Mouse (Mus musculus): ENCODE results near the gene Cmtm7.

Cmtm7 gene

GRCm38 (mm10) chr9:114767030-114767429 lies 14.6 kb downstream of the Cmtm7 start:
- peak; percentile 55 to 88 for DNase-seq (ENCODE audit: low spot score in 2 of 2)

- peak in 1 of 2 experiments; percentile 46 for DNase-seq (ENCODE audit: low spot score in 2 of 2)
Measured at GRCm38 (mm10) chr9:114763341-114763740, 18.3 kb downstream of the Cmtm7 start.

GRCm38 (mm10) chr9:114761848-114762247 lies 19.8 kb downstream of the Cmtm7 start:
- DNase-seq (ENCODE audit: low spot score in 2 of 2) = no peak

GRCm38 (mm10) chr9:114760353-114760752 lies 21.3 kb downstream of the Cmtm7 start:
- no peak for DNase-seq (ENCODE audit: low spot score in 2 of 2)

- DNase-seq (ENCODE audit: low spot score in 2 of 2) = no peak
Measured at GRCm38 (mm10) chr9:114759886-114760285, 21.8 kb downstream of the Cmtm7 start.

GRCm38 (mm10) chr9:114758801-114759200 lies 22.9 kb downstream of the Cmtm7 start:
- DNase-seq (ENCODE audit: low spot score in 2 of 2) = no peak

- no peak for DNase-seq (ENCODE audit: low spot score in 2 of 2)
Measured at GRCm38 (mm10) chr9:114758272-114758671, 23.4 kb downstream of the Cmtm7 start.

GRCm38 (mm10) chr9:114752863-114753484 lies 28.7 kb downstream of the Cmtm7 start:
- DNase-seq (ENCODE audit: low spot score in 2 of 2) = peak; percentile 84 to 93

GRCm38 (mm10) chr9:114752311-114752710 lies 29.3 kb downstream of the Cmtm7 start:
- no peak for DNase-seq (ENCODE audit: low spot score in 2 of 2)

GRCm38 (mm10) chr9:114751582-114751981 lies 30.1 kb downstream of the Cmtm7 start:
- no peak for DNase-seq (ENCODE audit: low spot score in 2 of 2)

- no peak for DNase-seq (ENCODE audit: low spot score in 2 of 2)
Measured at GRCm38 (mm10) chr9:114747466-114747865, 34.2 kb downstream of the Cmtm7 start.

GRCm38 (mm10) chr9:114747012-114747411 lies 34.6 kb downstream of the Cmtm7 start:
- no peak for DNase-seq (ENCODE audit: low spot score in 2 of 2)

GRCm38 (mm10) chr9:114745654-114746053 lies 36.0 kb downstream of the Cmtm7 start:
- DNase-seq (ENCODE audit: low spot score in 2 of 2) = no peak

GRCm38 (mm10) chr9:114745163-114745562 lies 36.5 kb downstream of the Cmtm7 start:
- DNase-seq (ENCODE audit: low spot score in 2 of 2) = no peak

- no peak for DNase-seq (ENCODE audit: low spot score in 2 of 2)
Measured at GRCm38 (mm10) chr9:114742731-114743130, 38.9 kb downstream of the Cmtm7 start.

- DNase-seq (ENCODE audit: low spot score in 2 of 2) = no peak
Measured at GRCm38 (mm10) chr9:114740336-114740735, 41.3 kb downstream of the Cmtm7 start.

- DNase-seq (ENCODE audit: low spot score in 2 of 2) = no peak
Measured at GRCm38 (mm10) chr9:114736442-114736841, 45.2 kb downstream of the Cmtm7 start.

- DNase-seq (ENCODE audit: low spot score in 2 of 2) = no peak
Measured at GRCm38 (mm10) chr9:114733238-114733637, 48.4 kb downstream of the Cmtm7 start.

- no peak for DNase-seq (ENCODE audit: low spot score in 2 of 2)
Measured at GRCm38 (mm10) chr9:114731871-114732682, 49.6 kb downstream of the Cmtm7 start.

- peak; percentile 93 to 96 for DNase-seq (ENCODE audit: low spot score in 2 of 2)
Measured at GRCm38 (mm10) chr9:114731011-114731755, 50.5 kb downstream of the Cmtm7 start, which contains the start of gene Cmtm6. Gene Cmtm6, plus strand, starts transcription at chr9:114731116.

- DNase-seq (ENCODE audit: low spot score in 2 of 2) = no peak
Measured at GRCm38 (mm10) chr9:114729911-114730805, 51.5 kb downstream of the Cmtm7 start.

Data from cerebellum, postnatal 4 days (tissue).